In genomic region chrX:126773511-126773910, GRCm38 (mm10) we compare ENCODE assay signal across 14 mouse cellular contexts. TPM values are rescaled to one million over a fixed set of nuclear protein-coding genes. Genes with fewer than 3 reads are reported as not detected.
"Had no signal": no experiment of that assay in that cellular context is flagged by ENCODE, and none has a peak within 500 bp of the region (broad histone marks: within the 10 kb centered on the region; RNA-seq: fewer than 3 reads in every experiment).

No protein-coding gene starts in this region.

RNA-seq across cellular contexts. Expression of gene 4932411N23Rik, which starts 42.2 kb away (rescaled TPM):
- total RNA-seq: forebrain, postnatal 0 days; gastrocnemius, adult 2 months; gastrocnemius, postnatal 10 days; gastrocnemius, postnatal 36 days; heart, adult 18-20 months; heart, adult 8-10 months; heart, postnatal 14 days; heart, postnatal 36 days; layer of hippocampus, adult 2 months; layer of hippocampus, postnatal 10 days; layer of hippocampus, postnatal 25 days; left cerebral cortex, adult 2 months; left cerebral cortex, postnatal 14 days; left cerebral cortex, postnatal 36 days had no signal
